Mouse (Mus musculus) embryonic facial prominence, embryonic 11.5 days (tissue): ENCODE measurements around the gene Ltf. TPM values are rescaled to one million over a fixed set of nuclear protein-coding genes. Genes with fewer than 3 reads are reported as not detected.

Source experiments
- ATAC-seq: fragments of 200-750 bp; cut with Nextera tagmentation; replicated peaks from 2 replicates; pipeline ENCODE4 v1.8.0; 2017; ENCODE audit warnings: low read depth; ENCODE audit not compliant: insufficient number of reproducible peaks, low FRiP score, low TSS enrichment
- DNase-seq: peaks from one replicate; pipeline ENCODE4 v3.0.0-alpha.2; 2015; ENCODE audit warnings: low spot score
- H3K27ac ChIP-seq: fragments of 300-500 bp; sonication (generic); replicated peaks from 2 replicates; pipeline ENCODE4 v1.5.1; 2014; ENCODE audit warnings: mild to moderate bottlenecking, low read depth, low read length, control low read depth
- H3K27me3 ChIP-seq: fragments of 300-500 bp; sonication (generic); 2 replicates; pipeline ENCODE4 v1.6.1; 2014; ENCODE audit warnings: mild to moderate bottlenecking, low read length, moderate library complexity, mixed read lengths; ENCODE audit not compliant: control insufficient read depth, insufficient read depth
- H3K36me3 ChIP-seq: fragments of 300-500 bp; sonication (generic); replicated peaks from 2 replicates; pipeline ENCODE4 v1.6.1; 2014; ENCODE audit warnings: low read depth, mild to moderate bottlenecking, low read length, moderate library complexity, mixed read lengths; ENCODE audit not compliant: control insufficient read depth, insufficient read depth
- H3K4me1 ChIP-seq: fragments of 300-500 bp; sonication (generic); 2 replicates; pipeline ENCODE4 v1.6.1; 2014; ENCODE audit warnings: low read length, mixed read lengths; ENCODE audit not compliant: control insufficient read depth, insufficient read depth
- H3K4me2 ChIP-seq: fragments of 300-500 bp; sonication (generic); 2 replicates; pipeline ENCODE4 v1.6.1; 2014; ENCODE audit warnings: low read depth, mild to moderate bottlenecking, control low read depth, low read length, moderate library complexity
- H3K4me3 ChIP-seq: fragments of 300-500 bp; sonication (generic); 2 replicates; pipeline ENCODE4 v1.5.1; 2014; ENCODE audit warnings: low read depth, low read length, control low read depth
- H3K9ac ChIP-seq: fragments of 300-500 bp; sonication (generic); replicated peaks from 2 replicates; pipeline ENCODE4 v1.6.1; 2014; ENCODE audit warnings: mild to moderate bottlenecking, control low read depth, low read length
- H3K9me3 ChIP-seq: fragments of 300-500 bp; sonication (generic); replicated peaks from 2 replicates; pipeline ENCODE4 v1.6.1; 2016; ENCODE audit warnings: mild to moderate bottlenecking, low read length, inconsistent platforms, mixed read lengths; ENCODE audit not compliant: control insufficient read depth
- WGBS: fragments of 180-500 bp; shearing (Covaris S2); extraction: QIAGEN DNeasy Blood & Tissue Kit; methylation state at CpG from one replicate; pipeline ENCODE4 v1.1.7; 2014; 5-methylcytosine and 5-hydroxymethylcytosine counted together
- polyA plus RNA-seq: library from polyadenylated mRNA; unstranded; fragments of >200 nt; fragmentation: Nextera tagmentation; extraction: Ambion mirVana; gene quantifications from 2 replicates; pipeline ENCODE4 v1.2.1, GENCODE M21; 2014

Ltf gene
- polyA plus RNA-seq, 1 experiment from 2014 or later: 1.1 TPM

DNA sequence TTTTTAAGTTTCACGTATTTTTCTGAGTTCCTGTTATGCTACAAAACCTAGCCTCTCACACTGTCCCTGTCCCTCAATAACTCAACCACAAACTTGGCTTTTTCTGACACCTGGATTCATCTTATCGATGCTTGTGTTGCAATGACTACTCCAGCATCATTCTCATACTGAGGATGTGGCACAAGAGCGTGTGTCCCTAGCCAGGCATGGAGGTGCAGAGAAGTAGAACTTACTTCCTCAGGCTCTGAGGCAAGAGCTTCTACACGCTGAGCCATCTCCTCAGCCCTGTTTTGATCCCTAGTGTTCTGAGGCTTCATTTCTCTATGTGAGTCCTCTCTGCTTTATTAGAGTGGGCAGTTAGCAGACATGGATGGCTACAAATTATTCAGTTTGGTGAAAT lies 14.6 kb downstream of the Ltf start:
- no peak overlapping the region for H3K4me3 ChIP-seq
- ATAC-seq (no peak), DNase-seq (no peak)
- 88% methylated on average over 4 of the region's 4 CpGs for WGBS
- no peaks in the 10 kb centered on the region for H3K9me3 ChIP-seq
- H3K9ac ChIP-seq: no peak overlapping the region
- no peaks in the 10 kb centered on the region for H3K27me3 ChIP-seq
- no peaks in the 10 kb centered on the region for H3K4me1 ChIP-seq
- H3K36me3 ChIP-seq: no peaks in the 10 kb centered on the region
- H3K4me2 ChIP-seq: no peak overlapping the region
- H3K27ac ChIP-seq: no peak overlapping the region

DNA sequence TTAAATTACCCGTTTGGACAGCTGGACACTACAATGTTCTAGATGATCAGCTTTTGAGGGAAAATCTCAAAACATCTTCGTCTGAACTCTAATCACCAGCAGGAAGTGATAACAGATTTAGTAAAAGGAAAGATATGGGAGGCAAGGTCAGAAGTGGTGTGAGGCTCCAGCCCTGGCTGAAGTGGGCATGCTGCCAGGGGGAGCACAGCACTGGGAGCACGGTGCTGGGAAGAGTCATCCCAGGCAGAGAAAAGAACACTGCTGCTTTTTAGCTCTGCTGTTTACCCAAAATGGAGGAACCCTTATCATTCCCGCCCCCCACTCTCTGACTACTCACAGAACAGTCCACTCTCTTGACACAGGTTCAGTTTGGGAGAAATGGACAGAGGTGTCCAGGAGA lies 20.9 kb downstream of the Ltf start:
- H3K27me3 ChIP-seq: no peaks in the 10 kb centered on the region
- no peak overlapping the region for H3K4me3 ChIP-seq
- no peaks in the 10 kb centered on the region for H3K4me1 ChIP-seq
- no peaks in the 10 kb centered on the region for H3K9me3 ChIP-seq
- 85% methylated on average over 4 of the region's 4 CpGs for WGBS
- H3K27ac ChIP-seq: no peak overlapping the region
- ATAC-seq: no peak
- no peak overlapping the region for H3K9ac ChIP-seq
- no peak for DNase-seq
- no peaks in the 10 kb centered on the region for H3K36me3 ChIP-seq
- no peak overlapping the region for H3K4me2 ChIP-seq

DNA sequence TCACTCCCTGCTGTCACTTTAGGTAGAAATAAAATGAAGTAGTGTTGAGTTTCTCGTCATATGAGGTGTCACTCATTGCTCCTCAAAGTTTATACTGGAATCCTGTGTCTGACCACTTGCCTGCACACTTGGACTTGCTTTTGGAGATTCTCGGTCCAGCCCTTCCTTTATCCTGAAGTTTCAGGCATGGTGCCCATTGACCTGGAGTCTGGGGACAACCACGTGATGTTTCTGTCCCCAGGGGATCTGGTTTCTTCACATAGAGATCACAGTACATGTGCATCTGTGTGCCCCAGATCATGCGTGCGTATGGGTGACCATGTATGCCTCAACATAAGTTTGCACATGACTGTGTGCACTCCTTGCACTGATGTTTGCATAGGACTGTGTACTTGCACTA lies 23.2 kb downstream of the Ltf start:
- no peak overlapping the region for H3K9ac ChIP-seq
- WGBS: 87% methylated on average over 5 of the region's 5 CpGs

DNA sequence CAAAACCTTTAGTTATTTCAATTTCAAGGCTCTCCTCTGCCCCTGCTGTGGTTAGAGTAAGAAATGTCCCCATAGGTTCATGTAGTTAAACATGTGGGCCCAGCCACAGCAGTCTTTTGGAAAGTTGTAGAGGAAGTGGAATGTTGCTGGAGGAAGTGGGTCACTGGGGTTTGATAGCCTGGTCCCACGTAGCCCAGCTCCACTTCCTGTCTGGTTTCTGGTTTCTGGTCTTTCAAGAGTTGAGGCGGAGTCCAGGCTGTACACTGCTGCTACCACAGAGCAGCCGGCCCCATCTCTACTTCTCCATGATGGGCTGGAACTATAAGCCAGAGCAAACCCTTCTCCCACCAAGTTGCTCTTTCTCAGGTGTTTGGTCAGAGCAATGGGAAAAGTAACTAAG lies 27.2 kb downstream of the Ltf start:
- no peak overlapping the region for H3K4me3 ChIP-seq
- ATAC-seq (no peak), DNase-seq (no peak)
- H3K36me3 ChIP-seq: no peaks in the 10 kb centered on the region
- H3K27me3 ChIP-seq: no peaks in the 10 kb centered on the region
- WGBS: 62% methylated on average over 3 of the region's 3 CpGs
- no peak overlapping the region for H3K9ac ChIP-seq
- H3K27ac ChIP-seq: no peak overlapping the region
- no peaks in the 10 kb centered on the region for H3K9me3 ChIP-seq
- H3K4me1 ChIP-seq: no peaks in the 10 kb centered on the region
- H3K4me2 ChIP-seq: no peak overlapping the region

More for the DNA sequence above, 23.2 kb downstream of the Ltf start:
- Histone ChIP-seq H3K9me3 (no peaks in the 10 kb centered on the region), H3K4me3 (no peak overlapping the region), H3K4me1 (no peaks in the 10 kb centered on the region), H3K27ac (no peak overlapping the region), H3K4me2 (no peak overlapping the region), H3K27me3 (no peaks in the 10 kb centered on the region), H3K36me3 (no peaks in the 10 kb centered on the region)
- no peak for ATAC-seq
- DNase-seq: no peak

DNA sequence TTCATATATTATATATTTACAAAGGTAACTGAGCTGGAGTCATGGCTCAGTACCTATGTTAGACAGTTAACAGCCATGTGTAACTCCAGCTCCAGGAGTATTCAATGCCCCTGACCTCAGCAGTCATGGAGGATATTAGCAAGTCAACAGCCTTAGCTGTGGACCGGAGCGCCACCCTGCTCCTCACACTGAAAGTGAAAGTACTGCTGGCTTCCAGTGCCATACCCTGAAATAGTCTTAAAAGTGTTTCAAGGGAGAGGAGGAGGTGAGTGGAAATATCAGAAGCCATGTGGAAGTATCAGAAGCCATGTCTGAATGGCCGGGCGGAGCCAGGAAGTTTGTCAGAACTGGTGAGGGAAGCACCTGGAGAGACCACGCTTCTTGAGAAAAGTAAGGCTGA lies 28.2 kb downstream of the Ltf start:
- H3K9me3 ChIP-seq: no peaks in the 10 kb centered on the region
- no peak overlapping the region for H3K4me2 ChIP-seq
- no peaks in the 10 kb centered on the region for H3K36me3 ChIP-seq
- H3K4me3 ChIP-seq: no peak overlapping the region
- no peak for ATAC-seq
- H3K9ac ChIP-seq: no peak overlapping the region
- H3K27me3 ChIP-seq: no peaks in the 10 kb centered on the region
- DNase-seq: no peak
- 89% methylated on average over 5 of the region's 5 CpGs for WGBS
- H3K27ac ChIP-seq: no peak overlapping the region
- H3K4me1 ChIP-seq: no peaks in the 10 kb centered on the region

DNA sequence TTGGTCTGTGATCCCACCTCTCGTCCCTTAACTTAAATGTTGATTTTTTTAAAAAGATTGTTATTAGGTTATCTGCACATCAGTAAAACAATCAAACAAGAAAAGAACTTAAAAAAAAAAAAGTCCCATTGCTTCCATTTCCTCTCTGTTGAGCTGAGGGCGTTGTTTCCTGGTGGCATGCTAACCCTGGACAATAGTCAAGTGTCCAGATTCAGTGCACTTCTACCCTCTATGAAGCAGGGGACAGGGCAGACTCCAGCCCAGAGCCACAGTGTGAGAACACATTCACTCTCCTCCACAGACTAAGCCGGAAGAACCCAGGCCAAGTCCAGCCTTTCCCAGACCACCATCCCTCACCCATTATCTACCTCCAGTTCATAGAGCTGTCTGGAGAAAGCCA lies 29.4 kb downstream of the Ltf start:
- ATAC-seq: no peak
- no peaks in the 10 kb centered on the region for H3K4me1 ChIP-seq
- H3K27me3 ChIP-seq: no peaks in the 10 kb centered on the region
- H3K4me3 ChIP-seq: no peak overlapping the region
- no peak for DNase-seq
- H3K4me2 ChIP-seq: no peak overlapping the region
- no peaks in the 10 kb centered on the region for H3K9me3 ChIP-seq
- 91% methylated on average over 3 of the region's 3 CpGs for WGBS
- H3K36me3 ChIP-seq: no peaks in the 10 kb centered on the region
- H3K27ac ChIP-seq: no peak overlapping the region
- no peak overlapping the region for H3K9ac ChIP-seq

DNA sequence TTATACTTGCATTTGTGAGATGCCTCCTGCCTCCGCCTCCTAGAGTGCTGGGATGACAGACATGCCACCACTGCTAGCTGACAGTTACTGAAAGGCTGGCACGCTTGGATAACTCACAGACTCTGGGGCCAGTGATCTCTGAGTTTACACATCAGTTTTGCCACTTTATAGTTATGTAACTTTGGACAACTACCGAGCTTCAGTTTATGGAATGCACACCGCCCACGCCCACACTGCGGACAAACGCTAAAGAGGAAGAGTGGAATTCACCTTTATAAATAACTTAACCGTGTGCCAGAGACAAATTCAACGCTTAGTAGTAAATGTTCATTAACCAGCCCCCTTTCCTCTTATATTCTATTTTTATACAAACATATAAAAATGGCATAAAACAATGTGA lies 35.9 kb downstream of the Ltf start:
- Histone ChIP-seq H3K4me1 (peaks cover 5% of the 10 kb centered on the region; the same call in 1 of the 2 replicates), H3K9ac (no peak overlapping the region), H3K27me3 (no peaks in the 10 kb centered on the region), H3K36me3 (no peaks in the 10 kb centered on the region), H3K27ac (no peak overlapping the region), H3K9me3 (no peaks in the 10 kb centered on the region), H3K4me2 (no peak overlapping the region), H3K4me3 (no peak overlapping the region)
- 88% methylated on average over 9 of the region's 9 CpGs for WGBS
- DNase-seq (no peak), ATAC-seq (no peak)

DNA sequence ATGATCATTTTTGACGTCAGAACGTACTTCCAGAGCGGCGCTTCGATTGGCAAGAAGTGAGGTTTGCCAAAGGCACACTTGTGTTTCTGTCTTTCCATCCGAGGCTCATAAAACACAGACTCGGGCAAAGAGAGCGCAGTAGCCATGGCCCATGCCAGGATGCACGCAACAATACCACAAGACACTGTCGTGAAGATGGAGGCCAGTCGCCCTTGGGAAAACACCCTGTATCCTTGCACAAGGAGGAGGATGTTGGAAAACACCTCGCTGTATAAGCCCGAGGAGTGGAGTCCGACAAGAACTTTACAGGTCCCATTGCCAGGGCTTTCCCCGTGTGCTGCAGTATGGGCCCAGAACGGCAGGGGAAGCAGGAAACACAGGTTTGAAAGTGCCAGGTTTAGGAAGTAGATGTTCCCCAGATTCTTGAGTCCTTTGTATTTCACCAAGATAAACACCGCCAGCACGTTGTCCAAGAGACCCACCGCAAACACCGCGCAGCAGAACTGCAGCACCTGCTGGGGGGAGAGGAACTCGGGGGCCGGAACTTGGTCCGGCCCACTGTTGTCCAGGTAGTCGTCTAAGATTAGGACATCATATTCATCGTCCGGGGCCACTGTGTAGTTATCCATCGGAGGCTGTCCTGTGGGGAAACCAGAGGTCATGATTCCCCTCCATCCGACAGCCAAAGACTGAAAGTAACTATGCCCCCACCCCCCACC lies 36.9 kb downstream of the Ltf start:
- H3K9ac ChIP-seq: no peak overlapping the region
- H3K9me3 ChIP-seq: no peaks in the 10 kb centered on the region
- ATAC-seq: no peak
- H3K36me3 ChIP-seq: no peaks in the 10 kb centered on the region
- H3K27me3 ChIP-seq: no peaks in the 10 kb centered on the region
- DNase-seq: no peak
- 75% methylated on average over 29 of the region's 29 CpGs for WGBS
- no peak overlapping the region for H3K27ac ChIP-seq
- peak overlapping the region; percentile 14; the same call in 1 of the 2 replicates for H3K4me3 ChIP-seq
- peaks cover 5% of the 10 kb centered on the region; the same call in 1 of the 2 replicates for H3K4me1 ChIP-seq
- peak overlapping the region; percentile 46 for H3K4me2 ChIP-seq
